Mouse (Mus musculus) heart, adult 2 months (tissue): ENCODE results near the gene Trim44.

ENCODE experiments used
- CTCF ChIP-seq: fragments of 200-600 bp; IDR thresholded peaks from 2 replicates; pipeline ENCODE4 v1.8.1; 2022; ENCODE audit warnings: antibody characterized with exemption, mild to moderate bottlenecking, moderate library complexity
- EP300 ChIP-seq: fragments of 200-500 bp; IDR thresholded peaks from 2 replicates; pipeline ENCODE4 v1.6.1; 2011; ENCODE audit warnings: low read depth, low read length, control low read depth; ENCODE audit not compliant: insufficient read depth
- POLR2A ChIP-seq: fragments of 200-500 bp; IDR thresholded peaks from 2 replicates; pipeline ENCODE4 v1.6.1; 2011; ENCODE audit warnings: mild to moderate bottlenecking, low read depth, low read length, control low read depth; ENCODE audit not compliant: insufficient read depth

DNA sequence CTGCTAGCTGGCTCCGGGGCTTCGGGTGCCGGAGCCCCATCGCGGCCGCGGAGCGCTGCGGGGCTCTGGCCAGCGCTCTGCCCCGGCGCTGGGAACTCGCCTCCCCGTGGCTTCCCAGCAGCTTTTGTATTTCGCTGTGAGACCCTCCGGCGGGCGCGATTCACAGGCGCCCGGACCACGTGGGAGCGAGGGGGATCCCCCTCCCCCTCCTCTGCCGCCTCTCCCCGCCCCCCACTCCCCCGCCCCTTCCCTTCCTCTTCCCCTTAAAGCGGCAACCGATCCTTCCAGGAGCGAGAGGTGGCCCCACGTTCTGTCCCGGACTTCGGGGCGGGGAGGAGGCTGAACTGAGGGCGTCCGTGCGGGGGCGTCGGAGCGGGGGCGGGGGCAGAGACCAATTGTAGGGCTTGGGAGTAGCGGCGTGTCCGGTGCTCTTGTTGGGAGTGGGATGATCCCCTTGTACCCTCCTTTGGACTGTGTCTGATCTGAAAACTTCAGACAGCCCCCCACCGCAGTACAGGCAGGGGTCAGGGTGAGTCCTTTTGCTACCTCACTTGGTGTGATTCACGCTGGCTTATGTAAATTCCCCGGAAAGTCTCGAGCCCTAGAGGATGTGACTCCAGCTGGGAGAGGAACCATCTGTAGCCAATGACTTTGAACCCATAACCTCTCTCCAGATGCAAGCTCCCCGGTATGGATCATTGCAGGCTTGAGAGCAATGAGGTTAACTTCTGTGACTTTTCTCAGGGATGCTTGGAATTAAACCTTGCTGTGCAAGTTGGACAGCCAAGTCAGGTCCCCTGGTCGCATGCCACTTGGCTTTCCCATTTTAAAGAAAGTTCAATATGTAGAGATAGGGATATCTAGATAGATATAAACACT, 44.3 kb upstream of the Trim44 start, which contains the start of gene Fjx1:
- TF ChIP-seq CTCF (no peak), EP300 (no peak), POLR2A (no peak)
